Mouse (Mus musculus) G1E (cell line): ENCODE measurements around the gene Lrp11.

Experiments used
- CTCF ChIP-seq: IDR thresholded peaks from 2 replicates; pipeline ENCODE4 v1.5.1; 2012; ENCODE audit warnings: low read depth, low read length, inconsistent platforms, mixed read lengths
- GATA1 ChIP-seq: IDR thresholded peaks from 2 replicates; pipeline ENCODE4 v1.6.1; 2012; ENCODE audit warnings: borderline replicate concordance, low read length, inconsistent platforms, mixed read lengths
- POLR2AphosphoS5 ChIP-seq: IDR thresholded peaks from 2 replicates; pipeline ENCODE4 v1.6.1; 2012; ENCODE audit warnings: low read depth, low read length, inconsistent platforms; ENCODE audit not compliant: insufficient replicate concordance
- TAL1 ChIP-seq: conservative IDR thresholded peaks from 2 replicates; pipeline ENCODE4 v1.6.1; 2012; ENCODE audit warnings: low read depth, low read length, inconsistent platforms, mixed read lengths

DNA sequence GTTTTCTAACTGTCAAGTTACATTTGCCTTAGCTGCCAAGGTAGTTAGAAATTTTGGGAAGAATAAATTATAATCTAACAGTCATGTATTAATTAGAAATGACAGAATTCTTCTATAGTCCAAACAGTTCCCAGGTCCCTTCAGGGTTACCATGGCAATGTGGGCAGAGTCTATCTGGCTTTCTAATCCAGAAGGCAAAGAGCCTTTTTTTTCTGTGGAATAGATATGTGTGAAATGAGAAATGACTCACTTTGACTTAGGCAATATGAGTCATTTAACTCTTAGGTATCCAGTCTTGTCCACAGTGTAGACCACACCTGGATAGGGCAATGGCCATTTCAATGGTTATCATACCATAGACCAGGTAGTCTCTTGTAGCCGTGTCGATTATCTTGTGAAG, 8.2 kb upstream of the Lrp11 start:
- TF ChIP-seq CTCF (no peak), GATA1 (no peak), POLR2AphosphoS5 (no peak), TAL1 (no peak)
